Mouse (Mus musculus) spleen, adult 2 months (tissue): Measurements from ENCODE around the gene Nfu1. TPM values are rescaled to one million over a fixed set of nuclear protein-coding genes. Genes with fewer than 3 reads are reported as not detected.

Source experiments
- DNase-seq, 2 experiments: peaks; one replicate each; pipeline versions ENCODE4 v3.0.0 to v3.0.0-alpha.2; 2012 to 2021; ENCODE audit warnings: low spot score in 2 of 2, low read depth in 1 of 2
- H3K27ac ChIP-seq: fragments of 200-500 bp; 2 replicates; pipeline ENCODE4 v1.5.1; 2012; ENCODE audit warnings: low read length, inconsistent platforms; ENCODE audit not compliant: insufficient read depth
- H3K27me3 ChIP-seq: fragments of 200-500 bp; 2 replicates; pipeline ENCODE4 v1.6.1; 2012; ENCODE audit warnings: mild to moderate bottlenecking, moderate library complexity, low read length, inconsistent platforms; ENCODE audit not compliant: control insufficient read depth, insufficient read depth
- H3K36me3 ChIP-seq: fragments of 200-500 bp; 2 replicates; pipeline ENCODE4 v1.6.1; 2012; ENCODE audit warnings: mild to moderate bottlenecking, low read length, inconsistent platforms; ENCODE audit not compliant: control insufficient read depth, insufficient read depth
- H3K4me1 ChIP-seq: fragments of 200-500 bp; 2 replicates; pipeline ENCODE4 v1.6.1; 2011; ENCODE audit warnings: inconsistent platforms; ENCODE audit not compliant: control insufficient read depth, insufficient read depth, insufficient read length
- H3K4me3 ChIP-seq: fragments of 200-500 bp; 2 replicates; pipeline ENCODE4 v1.5.1; 2011; ENCODE audit warnings: mild to moderate bottlenecking, inconsistent platforms; ENCODE audit not compliant: insufficient read depth, insufficient read length; ENCODE audit errors: extremely low read depth
- CTCF ChIP-seq: fragments of 200-500 bp; IDR thresholded peaks from 2 replicates; pipeline ENCODE4 v1.5.1; 2011; ENCODE audit warnings: mild to moderate bottlenecking, inconsistent platforms; ENCODE audit not compliant: insufficient read depth, insufficient read length, insufficient replicate concordance; ENCODE audit errors: extremely low read depth
- POLR2A ChIP-seq: fragments of 200-500 bp; IDR thresholded peaks from 2 replicates; pipeline ENCODE4 v1.6.1; 2011; ENCODE audit warnings: low read depth, low read length, inconsistent platforms
- WGBS: fragments of 180-500 bp; shearing (Covaris S2); methylation state at CpG from one replicate; pipeline ENCODE4 v1.1.7; 2018; 5-methylcytosine and 5-hydroxymethylcytosine counted together
- polyA plus RNA-seq: library from polyadenylated mRNA; depleted of rRNA; stranded (reverse); fragments of >200 nt; gene quantifications from 2 replicates; pipeline ENCODE4 v1.2.3, GENCODE M21; 2012

Nfu1 gene
- polyA plus RNA-seq, 1 experiment: 76.2 TPM

DNA sequence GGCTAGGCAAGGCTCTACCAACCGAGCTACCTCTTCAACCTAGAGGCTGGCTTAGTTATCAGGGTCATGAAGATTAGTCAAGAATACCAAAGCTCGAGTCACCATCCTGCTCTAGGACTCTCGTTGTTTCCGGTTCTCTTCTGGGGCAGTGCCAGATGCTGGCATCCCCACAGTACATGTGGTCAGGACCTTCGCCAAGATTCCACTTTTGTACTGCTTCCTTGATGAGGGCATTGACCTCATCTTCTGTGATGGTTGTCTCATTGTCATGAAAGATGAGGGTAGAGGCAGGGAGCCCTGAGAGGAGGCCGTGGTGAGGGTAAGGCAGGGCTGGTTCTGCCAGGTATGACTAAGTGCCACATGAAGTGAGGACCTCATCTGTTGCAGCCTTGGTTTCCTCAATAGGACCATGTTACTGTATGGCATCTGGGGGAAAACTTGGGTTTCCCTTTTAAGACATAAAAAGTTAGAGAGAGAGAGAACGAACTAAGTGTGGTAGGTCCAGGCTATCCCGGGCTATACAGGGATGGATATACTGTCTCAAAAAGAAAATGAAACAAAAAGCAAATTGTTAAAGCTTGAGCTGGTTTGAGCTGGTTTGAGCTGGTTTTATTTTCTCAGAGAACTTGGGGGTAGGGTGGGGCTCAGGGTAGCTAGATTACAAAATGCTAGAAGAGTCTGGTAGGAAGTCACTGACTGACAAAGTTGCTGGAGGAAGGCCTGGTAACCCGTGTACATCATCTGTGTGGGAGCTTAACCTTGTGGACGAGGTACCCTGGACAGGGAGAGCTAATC lies 29.0 kb downstream of the Nfu1 start:
- TF ChIP-seq CTCF (no peak), POLR2A (no peak)
- Histone ChIP-seq H3K36me3 (no peaks in the 10 kb centered on the region), H3K27ac (peak overlapping the region; percentile 30; the same call in 1 of the 2 replicates), H3K4me1 (peaks cover 3% of the 10 kb centered on the region; the same call in 1 of the 2 replicates), H3K27me3 (no peaks in the 10 kb centered on the region), H3K4me3 (no peak overlapping the region)
- 45% methylated on average over 10 of the region's 10 CpGs for WGBS
- DNase-seq: peak in 1 of 2 experiments; percentile 33

- no peaks in the 10 kb centered on the region for H3K36me3 ChIP-seq
- TF ChIP-seq CTCF (no peak), POLR2A (no peak)
- no peak overlapping the region for H3K4me3 ChIP-seq
- no peak for DNase-seq
- WGBS: 93% methylated on average over 8 of the region's 8 CpGs
- H3K27ac ChIP-seq: no peak overlapping the region
- no peaks in the 10 kb centered on the region for H3K27me3 ChIP-seq
- peaks cover 6% of the 10 kb centered on the region; the same call in 1 of the 2 replicates for H3K4me1 ChIP-seq
Measured at GRCm38 (mm10) chr6:87039161-87039560, 30.1 kb downstream of the Nfu1 start.

GRCm38 (mm10) chr6:87040971-87041370 lies 31.9 kb downstream of the Nfu1 start:
- H3K36me3 ChIP-seq: no peaks in the 10 kb centered on the region
- TF ChIP-seq CTCF (no peak), POLR2A (0 out of 2 replicates have a peak, but pooled peaks have one; percentile 24)
- peak; percentile 16 to 41 for DNase-seq
- no peak overlapping the region for H3K4me3 ChIP-seq
- WGBS: 27% methylated on average over 4 of the region's 4 CpGs
- peak overlapping the region; percentile 66 for H3K27ac ChIP-seq
- no peaks in the 10 kb centered on the region for H3K27me3 ChIP-seq
- H3K4me1 ChIP-seq: peaks cover 6% of the 10 kb centered on the region; the same call in 1 of the 2 replicates

DNA sequence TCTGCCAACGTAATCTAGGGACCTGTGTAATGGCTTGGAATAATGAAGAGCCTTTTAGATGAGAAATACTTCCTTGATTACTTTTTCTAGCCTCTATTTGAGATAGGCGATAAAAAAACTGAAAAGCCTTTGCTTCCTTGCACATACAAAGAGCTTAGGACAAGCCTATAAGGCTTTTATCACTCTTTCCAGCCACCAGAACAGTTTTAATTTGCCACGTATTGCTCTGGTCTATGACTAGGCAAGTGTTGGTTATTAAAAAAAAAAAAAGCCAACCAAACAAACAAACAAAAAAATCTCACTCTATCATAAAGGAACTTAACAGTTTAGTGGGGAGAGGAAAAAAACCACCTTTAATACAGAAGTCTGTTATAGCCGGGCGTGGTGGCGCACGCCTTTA lies 32.4 kb downstream of the Nfu1 start:
- peak overlapping the region; percentile 66 for H3K27ac ChIP-seq
- no peaks in the 10 kb centered on the region for H3K27me3 ChIP-seq
- 58% methylated on average over 7 of the region's 7 CpGs for WGBS
- no peaks in the 10 kb centered on the region for H3K36me3 ChIP-seq
- H3K4me3 ChIP-seq: no peak overlapping the region
- no peak for TF ChIP-seq POLR2A
- TF ChIP-seq CTCF: no peak
- peaks cover 6% of the 10 kb centered on the region; the same call in 1 of the 2 replicates for H3K4me1 ChIP-seq
- no peak for DNase-seq

DNA sequence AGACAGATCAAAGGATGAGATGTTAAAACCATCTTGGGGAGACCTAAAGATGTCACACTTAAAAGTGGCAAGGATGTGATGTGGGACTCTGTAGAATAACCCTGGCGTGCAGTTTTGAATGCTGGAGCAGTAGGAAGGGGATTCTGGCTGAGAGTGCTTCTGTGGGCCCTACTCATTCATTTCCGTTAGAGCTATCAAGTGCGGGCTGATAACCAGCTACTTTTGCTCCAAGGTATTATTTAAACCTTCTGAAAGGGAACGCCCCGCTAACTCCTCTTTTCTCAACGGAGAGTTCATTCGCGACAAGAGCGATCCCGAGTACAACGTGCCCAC lies 32.9 kb downstream of the Nfu1 start:
- Histone ChIP-seq H3K4me3 (peak overlapping the region; percentile 92), H3K36me3 (no peaks in the 10 kb centered on the region), H3K4me1 (peaks cover 6% of the 10 kb centered on the region; the same call in 1 of the 2 replicates), H3K27me3 (no peaks in the 10 kb centered on the region), H3K27ac (peak overlapping the region; percentile 98)
- no peak for TF ChIP-seq POLR2A
- no peak for TF ChIP-seq CTCF
- no peak for DNase-seq
- WGBS: under 1% methylated on average over 11 of the region's 11 CpGs

DNA sequence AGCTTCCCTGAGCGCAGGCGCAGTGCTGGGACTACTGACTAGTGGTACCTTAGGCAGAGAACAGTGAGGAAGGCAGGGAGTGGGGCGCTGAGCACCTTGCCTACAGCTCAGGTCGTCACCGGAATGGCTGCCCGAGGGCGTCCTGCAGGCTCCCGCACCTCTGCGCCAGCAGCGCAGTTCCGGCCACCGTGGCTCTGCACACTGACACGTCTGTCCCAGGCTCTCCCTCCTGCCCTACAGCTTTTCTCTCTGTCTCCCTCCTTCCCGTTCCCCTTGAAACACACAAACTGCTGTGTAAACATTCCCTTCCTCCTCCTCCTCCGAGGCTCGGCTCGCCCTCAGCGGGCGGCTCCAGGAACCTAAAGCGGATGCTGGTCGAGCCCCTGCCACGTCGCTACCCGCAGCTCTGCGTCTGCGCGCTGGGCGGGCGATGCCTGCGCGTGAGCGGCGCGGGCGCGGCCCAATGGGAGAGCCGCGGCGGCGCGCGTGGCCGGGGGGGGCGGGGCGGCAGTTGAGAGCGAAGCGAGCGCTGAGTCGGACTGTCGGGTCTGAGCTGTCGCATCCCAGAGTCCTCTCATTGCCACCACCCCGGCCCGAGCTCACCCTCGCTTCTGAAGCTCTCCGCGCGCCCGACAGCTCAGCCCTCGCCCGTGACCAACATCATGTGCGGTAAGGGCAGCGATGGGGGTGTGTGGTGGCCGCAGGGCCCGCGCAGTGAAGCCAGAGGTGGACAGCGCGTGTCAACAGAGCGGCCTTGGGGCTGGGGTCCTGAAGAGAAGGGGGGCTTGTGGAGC lies 33.5 kb downstream of the Nfu1 start, which contains the start of gene Gfpt1:
Gene Gfpt1 (plus strand): TSS at position 510 of the 794 bp plus-strand sequence.
- WGBS: under 1% methylated on average over 68 of the region's 68 CpGs
- Histone ChIP-seq H3K27me3 (no peaks in the 10 kb centered on the region), H3K27ac (peak within 1 kb of the TSS; percentile 98), H3K36me3 (no peaks in the 10 kb centered on the region), H3K4me3 (peak within 1 kb of the TSS; percentile 92), H3K4me1 (peaks cover 6% of the 10 kb centered on the region; the same call in 1 of the 2 replicates)
- TF ChIP-seq POLR2A (peak; percentile 96), CTCF (0 out of 2 replicates have a peak, but pooled peaks have one; percentile 7)
- peak; percentile 79 to 94 for DNase-seq
